Mouse (Mus musculus) spleen, adult 2 months (tissue): ENCODE results near the gene Chil1.

ENCODE experiments used
- CTCF ChIP-seq: fragments of 200-500 bp; IDR thresholded peaks from 2 replicates; pipeline ENCODE4 v1.5.1; 2011; ENCODE audit warnings: mild to moderate bottlenecking, inconsistent platforms; ENCODE audit not compliant: insufficient read depth, insufficient read length, insufficient replicate concordance; ENCODE audit errors: extremely low read depth
- POLR2A ChIP-seq: fragments of 200-500 bp; IDR thresholded peaks from 2 replicates; pipeline ENCODE4 v1.6.1; 2011; ENCODE audit warnings: low read depth, low read length, inconsistent platforms

DNA sequence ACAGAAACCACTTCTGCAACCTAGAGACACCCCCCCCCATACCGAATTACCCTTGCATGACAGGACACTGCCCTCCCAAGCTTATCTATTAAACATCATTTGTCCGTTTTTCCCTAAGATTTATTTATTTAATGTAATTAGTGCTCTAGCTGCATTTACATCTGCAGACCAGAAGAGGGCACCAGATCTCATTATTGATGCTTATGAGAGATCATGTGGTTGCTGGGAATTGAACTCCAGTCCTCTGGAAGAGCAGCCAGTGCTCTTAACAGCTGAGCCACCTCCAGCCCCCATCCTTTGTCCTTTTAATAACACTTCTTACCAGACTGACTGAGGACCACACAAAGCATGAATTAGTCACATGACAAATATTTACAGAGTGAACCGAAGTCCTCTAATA lies 27.3 kb upstream of the Chil1 start:
- TF ChIP-seq POLR2A (no peak), CTCF (0 out of 2 replicates have a peak, but pooled peaks have one; percentile 1)
